Mouse (Mus musculus) cerebellum, postnatal 10 days (tissue): ENCODE data around the gene Gm4070.
"Not testable (repeated sequence)": the region's sequence is repeated elsewhere in the genome, so short reads cannot be mapped to it uniquely, and the experiment has no call there.

Source experiments
- DNase-seq, 2 experiments: peaks; one replicate each; pipeline ENCODE4 v3.0.0; 2021; ENCODE audit warnings: mixed read lengths in 2 of 2

Gene Gm4070

GRCm38 (mm10) chr7:105953812-105954211 lies at the start of gene Gm4070:
Gene Gm4070 (minus strand): TSS chr7:105953967.
- DNase-seq: not testable (repeated sequence)

GRCm38 (mm10) chr7:105954540-105954939 lies 773 bp upstream of the Gm4070 start:
- not testable (repeated sequence) for DNase-seq

GRCm38 (mm10) chr7:105952408-105952807 lies 1.4 kb downstream of the Gm4070 start:
- DNase-seq: not testable (repeated sequence)

GRCm38 (mm10) chr7:105945238-105945637 lies 8.5 kb downstream of the Gm4070 start:
- not testable (repeated sequence) for DNase-seq

GRCm38 (mm10) chr7:105932132-105932531 lies 21.6 kb downstream of the Gm4070 start:
- DNase-seq: not testable (repeated sequence)

- DNase-seq: not testable (repeated sequence)
Observed at GRCm38 (mm10) chr7:105883588-105884336, 70.0 kb downstream of the Gm4070 start.

GRCm38 (mm10) chr7:105879717-105880484 lies 73.9 kb downstream of the Gm4070 start:
- DNase-seq: not testable (repeated sequence)

GRCm38 (mm10) chr7:105855718-105856560 lies 97.8 kb downstream of the Gm4070 start:
- DNase-seq: not testable (repeated sequence)
